8 mouse cellular contexts compared by ENCODE assay signal in genomic region chr10:9754893-9755541, GRCm38 (mm10).
A peak's percentile ranks its signal among the peaks of the same experiment; 100 is the strongest.
DNase-seq lines count a peak whose midpoint lies in the region; ATAC-seq and TF ChIP-seq lines count a peak whose summit lies in the region.

No protein-coding gene starts in this region.

- peak; percentile 21 to 54 for DNase-seq in urinary bladder, adult 18-20 months (ENCODE audit: low spot score in 2 of 2)
- no peak for DNase-seq in urinary bladder, adult 2 months (ENCODE audit: low spot score)
- DNase-seq in brain, embryonic 14.5 days (ENCODE audit: low read depth), result peak; percentile 87
- DNase-seq in induced T-regulatory cell, adult 2 months (ENCODE audit: low read depth), result peak; percentile 43
- peak; percentile 70 for DNase-seq in limb, embryonic 10.5 days (ENCODE audit: low spot score)

- no peaks in the 10 kb centered on the region for H3K27me3 ChIP-seq in forebrain, embryonic 13.5 days
- H3K27me3 ChIP-seq in limb, embryonic 10.5 days (ENCODE audit: low read depth, poor library complexity, severe bottlenecking), result no peaks in the 10 kb centered on the region
- H3K27me3 ChIP-seq in neural tube, embryonic 13.5 days, result no peaks in the 10 kb centered on the region

- WGBS in forebrain, embryonic 13.5 days, result 52% methylated on average over 3 of the region's 3 CpGs
- 61% methylated on average over 3 of the region's 3 CpGs for WGBS in limb, embryonic 10.5 days
- WGBS in neural tube, embryonic 13.5 days, result 39% methylated on average over 3 of the region's 3 CpGs

- peak; percentile 57; the same call in 1 of the 2 replicates for TF ChIP-seq CTCF in brain, embryonic 14.5 days (IDR thresholded peaks at IDR 0.05; ENCODE audit: borderline replicate concordance, extremely low read depth, insufficient read depth, insufficient read length)

- H3K36me3 ChIP-seq in forebrain, embryonic 13.5 days (ENCODE audit: poor library complexity, severe bottlenecking), result peaks cover 6% of the 10 kb centered on the region; the same call in 1 of the 2 replicates
- no peaks in the 10 kb centered on the region for H3K36me3 ChIP-seq in limb, embryonic 10.5 days
- H3K36me3 ChIP-seq in neural tube, embryonic 13.5 days, result peaks cover 1% of the 10 kb centered on the region; the same call in 1 of the 2 replicates

- H3K9ac ChIP-seq in forebrain, embryonic 13.5 days, result no peak overlapping the region
- H3K9ac ChIP-seq in neural tube, embryonic 13.5 days, result no peak overlapping the region

- H3K4me1 ChIP-seq in forebrain, embryonic 13.5 days, result no peaks in the 10 kb centered on the region
- H3K4me1 ChIP-seq in limb, embryonic 10.5 days, result no peaks in the 10 kb centered on the region
- H3K4me1 ChIP-seq in neural tube, embryonic 13.5 days (replicated peaks), result no peaks in the 10 kb centered on the region

- H3K4me2 ChIP-seq in forebrain, embryonic 13.5 days, result no peak overlapping the region
- H3K4me2 ChIP-seq in neural tube, embryonic 13.5 days, result no peak overlapping the region

- H3K4me3 ChIP-seq in forebrain, embryonic 13.5 days, result no peak overlapping the region
- H3K4me3 ChIP-seq in limb, embryonic 10.5 days, result no peak overlapping the region
- H3K4me3 ChIP-seq in neural tube, embryonic 13.5 days, result no peak overlapping the region

- H3K9me3 ChIP-seq in forebrain, embryonic 13.5 days (replicated peaks), result no peaks in the 10 kb centered on the region
- H3K9me3 ChIP-seq in limb, embryonic 10.5 days (replicated peaks), result no peaks in the 10 kb centered on the region
- H3K9me3 ChIP-seq in neural tube, embryonic 13.5 days, result no peaks in the 10 kb centered on the region

- no peak overlapping the region for H3K27ac ChIP-seq in forebrain, embryonic 13.5 days
- H3K27ac ChIP-seq in limb, embryonic 10.5 days, result no peak overlapping the region
- H3K27ac ChIP-seq in neural tube, embryonic 13.5 days (replicated peaks), result no peak overlapping the region

- no peak for TF ChIP-seq POLR2A in brain, embryonic 14.5 days (IDR thresholded peaks at IDR 0.05; ENCODE audit: borderline replicate concordance, extremely low read depth, insufficient read depth, insufficient read length, poor library complexity, severe bottlenecking)

- peak; percentile 66; the same call in 1 of the 2 replicates for ATAC-seq in forebrain, embryonic 13.5 days
- ATAC-seq in neural tube, embryonic 13.5 days (ENCODE audit: low read depth), result 0 out of 2 replicates have a peak, but pooled peaks have one; percentile 19
- no peak for ATAC-seq in activated CD4-positive, CD25-positive, alpha-beta regulatory T cell, adult 4 months
